Mouse (Mus musculus) gastrocnemius, postnatal 10 days (tissue): ENCODE data around the gene Kif3c. TPM values are rescaled to one million over a fixed set of nuclear protein-coding genes. Genes with fewer than 3 reads are reported as not detected.

Experiments used
- DNase-seq: peaks from one replicate; pipeline ENCODE4 v3.0.0; 2021; ENCODE audit warnings: mixed read lengths
- long read RNA-seq, 2 experiments: library from polyadenylated mRNA; stranded (forward); transcript quantifications; one replicate each; pipeline ENCODE4 v2.0.0; 2021
- total RNA-seq, 2 experiments: library from RNA; stranded (reverse); gene quantifications; 2 replicates each; pipeline ENCODE4 v1.2.3; 2021

The Kif3c gene
- 10 to 100 TPM in 1 of 2 experiments, 1 to 10 TPM in 1; 9.9 to 10.7 TPM for total RNA-seq
- long read RNA-seq, experiment 1, full-length matches to known transcripts = 16 of 20 reads
- long read RNA-seq, experiment 1, partial matches to known transcripts = 1 of 20 reads
- long read RNA-seq, experiment 1, other reads (novel, unspliced or antisense) = 3 of 20 reads
- long read RNA-seq, experiment 2, full-length matches to known transcripts = 11 of 20 reads
- long read RNA-seq, experiment 2, partial matches to known transcripts = 0 of 20 reads
- long read RNA-seq, experiment 2, other reads (novel, unspliced or antisense) = 9 of 20 reads

DNA sequence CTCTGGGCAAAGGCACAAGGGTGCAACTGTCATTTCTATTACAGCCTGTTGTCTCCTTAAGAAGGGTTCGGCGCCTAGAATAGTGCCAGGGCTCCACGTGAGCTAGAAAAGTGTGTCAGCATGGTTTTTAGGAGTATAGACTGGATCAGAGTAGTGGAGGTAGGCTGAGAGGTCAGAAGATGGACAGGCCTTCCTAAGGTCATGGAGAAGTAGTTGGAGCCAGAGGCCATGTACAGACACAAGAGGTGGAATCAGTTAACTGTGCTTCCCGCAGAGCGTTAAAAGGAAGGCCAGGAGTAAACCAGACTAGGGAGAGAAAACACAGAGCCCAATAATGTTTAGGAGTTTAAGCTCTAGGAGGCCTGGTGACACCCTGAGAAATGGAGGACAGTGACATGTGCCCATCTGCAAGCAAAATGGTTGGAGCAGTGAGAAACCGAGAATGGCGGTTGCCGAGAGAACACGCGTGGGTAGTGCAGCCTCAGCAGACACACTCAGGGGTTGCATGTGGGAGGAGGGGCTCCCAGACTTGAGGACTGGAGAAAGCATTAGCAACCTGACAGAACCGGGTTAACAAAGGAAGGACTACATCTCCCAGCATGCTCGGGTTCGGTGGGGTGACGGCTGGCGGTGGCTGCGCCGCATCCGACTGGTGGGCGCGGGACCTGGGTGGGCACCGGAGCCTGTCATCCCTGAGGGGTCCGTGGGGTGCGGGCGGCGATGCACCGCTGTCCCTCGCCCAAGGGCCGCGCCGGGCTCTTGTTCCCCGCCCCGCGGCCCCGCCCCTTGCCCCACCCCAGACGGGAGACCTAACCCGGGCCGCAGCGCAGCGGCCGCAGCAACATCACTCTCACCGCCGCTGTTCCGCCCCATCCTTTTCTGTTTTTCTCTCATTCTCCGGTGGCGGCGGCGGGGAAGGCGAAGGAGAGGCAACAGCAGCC lies at the start of gene Kif3c:
Gene Kif3c, plus strand, starts transcription at position 625 of the 941 bp plus-strand sequence.
- peak; percentile 62 for DNase-seq

DNA sequence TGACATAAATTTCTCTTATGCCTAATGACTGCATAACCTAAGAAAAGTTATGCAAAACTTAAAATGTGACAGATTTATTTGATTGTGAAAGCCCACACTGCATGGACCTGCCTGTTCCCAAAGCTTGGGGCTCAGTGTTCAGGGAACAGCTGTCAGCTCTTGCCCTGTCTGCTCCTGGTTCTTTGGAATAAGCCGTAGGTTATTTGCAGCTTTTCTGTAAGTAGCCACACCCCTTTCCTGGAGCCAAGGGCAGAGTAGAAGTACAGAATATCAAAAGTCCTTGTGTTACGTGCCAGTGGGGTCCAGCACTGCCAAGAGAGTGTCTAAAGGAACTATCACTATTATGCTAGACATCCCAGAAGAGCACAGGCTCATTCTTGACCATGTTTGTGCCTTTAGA lies 48.8 kb upstream of the Kif3c start:
- DNase-seq = peak; percentile 24

DNA sequence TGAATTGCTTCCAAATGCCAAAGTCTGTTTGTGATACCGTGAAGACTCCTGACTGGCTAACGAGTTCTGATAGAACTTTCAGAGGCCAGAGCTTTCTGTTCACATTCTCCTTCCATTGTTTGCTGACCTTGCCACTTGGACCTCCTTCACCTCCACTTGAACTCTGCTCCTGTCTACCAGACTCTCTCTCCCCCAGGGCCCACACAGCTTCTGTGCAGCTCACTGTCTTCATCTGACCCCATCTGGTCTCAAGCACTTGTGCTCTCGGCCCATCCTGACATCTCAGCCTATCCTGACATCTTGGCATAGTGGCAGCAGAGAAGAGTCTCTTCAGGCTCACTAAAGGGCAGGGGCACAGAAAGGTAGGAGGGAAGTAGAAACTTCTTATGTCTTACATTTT lies 48.0 kb upstream of the Kif3c start:
- DNase-seq = no peak

DNA sequence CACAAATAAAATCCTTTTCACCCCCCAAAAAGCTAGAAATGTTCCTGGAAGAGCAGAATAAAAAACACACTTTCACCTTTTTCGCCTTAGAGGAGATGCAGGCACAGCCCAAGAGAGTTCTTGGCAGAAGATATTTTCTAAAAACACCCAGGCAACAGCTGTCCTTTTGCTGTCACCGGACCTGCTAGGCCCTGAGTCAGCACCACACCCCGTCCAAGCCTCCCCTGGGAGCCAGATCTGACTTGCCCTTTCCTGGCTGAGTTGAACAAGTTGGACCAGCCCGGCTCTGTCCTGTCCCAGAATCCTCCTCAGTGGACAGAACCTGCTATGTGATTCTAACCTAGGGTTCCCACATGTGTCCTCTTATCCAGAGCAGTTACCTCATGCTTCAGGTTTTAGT lies 45.6 kb upstream of the Kif3c start:
- DNase-seq = peak; percentile 74

DNA sequence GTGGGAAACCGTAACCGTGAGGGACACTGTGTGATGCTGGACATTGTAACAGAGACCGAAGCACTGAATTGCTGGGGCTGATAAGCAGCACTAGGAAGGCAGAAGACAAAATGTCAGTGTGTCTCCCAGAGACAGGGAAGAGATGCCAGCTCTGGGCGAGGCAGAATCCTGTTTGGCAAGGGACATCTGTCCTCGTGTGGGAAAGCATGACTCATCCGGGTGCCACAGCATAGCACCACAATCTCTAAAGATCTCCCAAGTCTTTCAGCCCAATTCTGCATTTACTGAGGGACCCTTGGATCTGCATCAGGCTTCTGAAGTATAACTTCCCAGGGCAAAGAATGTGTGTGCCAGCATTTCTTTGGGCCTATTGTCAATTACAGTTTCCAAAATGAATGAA lies 41.7 kb upstream of the Kif3c start:
- peak; percentile 35 for DNase-seq

DNA sequence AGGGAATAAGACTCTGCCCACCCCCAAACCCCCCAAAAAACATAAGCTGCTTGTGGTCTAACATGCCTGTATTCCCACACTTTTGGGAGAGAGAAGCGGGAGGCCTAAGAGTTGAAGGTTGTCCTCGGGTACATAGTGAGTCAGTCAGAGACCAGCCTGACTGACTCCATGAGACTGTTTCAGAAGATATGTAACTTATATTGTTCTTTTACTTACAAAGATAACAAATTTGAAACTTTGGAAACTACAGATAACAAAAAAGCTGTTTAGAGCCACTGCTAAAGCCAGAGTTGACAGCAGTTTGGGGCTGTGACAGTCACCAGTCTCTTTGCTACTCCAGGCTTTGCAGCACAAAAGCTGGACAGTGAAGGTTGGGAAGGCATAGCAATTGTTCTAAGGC lies 39.7 kb upstream of the Kif3c start:
- no peak for DNase-seq

DNA sequence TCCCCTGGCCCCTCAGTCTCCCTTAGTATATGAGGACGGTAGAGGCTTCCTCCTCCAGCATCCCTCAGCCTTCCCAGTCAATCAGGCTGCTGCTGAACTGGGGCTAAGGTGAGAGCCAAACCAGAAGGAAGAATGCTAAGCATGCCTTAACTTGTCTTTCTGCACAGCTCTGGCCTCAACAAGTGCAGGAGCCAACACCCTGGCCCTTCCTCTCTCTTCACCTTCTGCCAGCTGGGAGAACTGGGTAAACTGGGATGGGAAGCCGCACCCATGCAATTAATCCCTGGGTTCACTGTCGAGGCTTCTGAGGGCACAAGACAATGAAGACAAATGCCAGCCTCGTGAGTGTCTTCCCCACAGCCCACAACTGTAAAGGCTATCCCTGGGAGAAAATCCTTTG lies 35.3 kb upstream of the Kif3c start:
- DNase-seq = no peak

DNA sequence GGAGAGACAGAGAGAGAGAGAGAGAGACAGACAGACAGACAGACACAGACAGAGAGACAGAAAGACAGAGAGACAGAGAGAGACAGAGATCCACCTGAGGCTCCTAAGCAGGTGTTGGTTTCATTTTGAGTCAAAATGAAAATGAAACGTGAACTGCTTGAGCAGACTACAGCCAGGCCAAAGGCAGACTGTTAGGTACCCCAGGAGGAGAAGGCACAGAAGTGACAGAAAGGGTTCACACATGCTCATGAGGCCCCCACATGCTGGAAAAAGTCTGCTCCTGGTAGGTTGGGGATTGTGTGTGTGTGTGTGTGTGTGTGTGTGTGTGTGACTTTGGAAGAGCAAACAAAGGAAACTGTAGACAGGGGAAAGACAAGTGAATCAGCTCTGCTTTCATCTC lies 26.0 kb upstream of the Kif3c start:
- no peak for DNase-seq

DNA sequence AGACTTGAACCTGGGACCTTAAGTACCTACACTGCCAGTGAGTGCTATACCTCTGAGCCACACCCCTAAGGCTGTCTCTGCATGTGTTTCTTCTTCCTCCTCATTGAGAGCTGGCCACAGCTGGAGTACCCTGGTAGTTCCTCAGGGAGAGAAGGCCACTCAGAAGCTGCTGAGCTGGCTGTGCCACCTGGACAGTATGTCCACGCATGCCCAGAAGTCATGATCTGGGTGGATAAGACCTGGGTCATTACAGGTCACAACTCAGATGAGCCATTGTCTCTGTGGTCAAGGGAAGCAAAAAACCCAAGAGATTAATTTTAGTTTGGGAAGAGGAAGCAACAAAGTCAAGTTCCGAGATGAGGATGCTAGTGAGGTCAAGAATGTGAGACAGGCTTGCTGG lies 20.8 kb upstream of the Kif3c start:
- no peak for DNase-seq

DNA sequence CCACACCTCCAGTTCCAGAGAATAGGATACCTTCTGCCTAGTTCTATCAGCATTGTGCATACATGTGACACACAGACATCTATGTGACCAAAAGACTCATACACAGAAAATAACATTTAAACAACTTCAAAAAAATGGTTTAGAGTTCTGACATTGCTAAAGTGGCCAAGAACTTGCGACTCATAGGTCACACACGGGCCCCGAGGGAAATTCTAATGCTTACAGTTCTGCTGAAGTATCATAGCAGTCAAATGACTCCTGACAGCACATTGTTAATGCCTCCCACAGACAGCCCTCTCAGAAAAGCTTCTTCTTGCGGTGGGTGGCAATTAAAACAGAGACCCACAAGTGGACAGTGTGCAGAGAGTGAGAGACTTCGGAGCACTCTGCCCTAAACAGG lies 19.9 kb upstream of the Kif3c start:
- DNase-seq = no peak

DNA sequence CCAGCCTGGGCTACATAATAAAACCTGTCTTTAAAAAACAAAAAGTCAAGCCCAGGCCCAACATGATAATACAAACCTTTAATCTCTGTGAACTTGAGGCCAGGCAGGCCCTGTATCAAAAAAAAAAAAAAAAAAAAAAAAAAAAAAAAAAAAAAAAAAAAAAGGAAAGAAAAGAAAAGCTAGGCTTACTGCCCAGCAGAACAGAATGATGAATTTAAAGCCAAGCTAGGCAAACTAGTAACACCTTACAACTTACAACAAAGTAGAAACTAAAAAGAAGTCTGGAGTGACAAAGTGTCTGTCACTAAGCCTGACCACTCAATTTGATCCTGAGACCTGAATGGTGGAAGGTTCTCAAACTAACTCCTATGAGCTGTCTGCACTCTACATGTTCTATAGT lies 17.2 kb upstream of the Kif3c start:
- no peak for DNase-seq

DNA sequence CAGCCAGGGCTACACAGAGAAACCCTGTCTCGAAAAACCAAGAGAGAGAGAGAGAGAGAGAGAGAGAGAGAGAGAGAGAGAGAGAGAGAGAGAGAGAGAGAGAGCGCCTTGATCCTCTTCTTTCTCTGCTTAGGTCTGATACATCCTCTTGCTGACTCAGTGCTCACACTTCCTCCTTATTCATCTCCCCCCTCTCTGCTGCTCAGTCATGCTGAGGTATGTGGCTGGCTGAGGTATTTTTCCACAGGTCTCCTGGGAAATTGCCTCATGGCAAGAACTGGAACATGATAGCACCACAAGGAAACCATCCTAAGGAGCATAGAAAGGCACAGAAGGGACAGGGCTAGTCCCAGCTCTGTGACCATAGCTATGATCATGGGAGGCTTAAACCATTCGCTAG lies 15.5 kb upstream of the Kif3c start:
- DNase-seq = no peak

DNA sequence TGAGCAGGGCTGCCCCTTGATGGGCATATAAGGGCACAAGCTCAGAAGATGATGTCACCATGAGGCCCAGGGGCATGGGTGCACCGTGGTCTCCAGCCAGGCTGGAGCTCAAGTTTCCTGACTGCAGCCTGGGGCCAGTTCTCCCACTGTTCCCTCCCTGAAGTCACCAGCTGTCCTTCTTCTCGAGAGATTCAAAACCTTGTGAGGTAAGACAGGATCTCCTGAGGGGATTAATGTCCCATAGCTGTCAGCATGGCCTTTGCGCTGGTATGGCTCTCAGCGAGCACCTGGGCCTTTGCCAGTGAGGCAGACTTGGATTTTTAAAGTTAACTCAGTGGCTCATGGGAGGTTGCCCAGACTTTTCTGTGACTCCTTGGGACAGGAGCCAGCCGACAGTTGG lies 14.8 kb upstream of the Kif3c start:
- peak; percentile 59 for DNase-seq

DNA sequence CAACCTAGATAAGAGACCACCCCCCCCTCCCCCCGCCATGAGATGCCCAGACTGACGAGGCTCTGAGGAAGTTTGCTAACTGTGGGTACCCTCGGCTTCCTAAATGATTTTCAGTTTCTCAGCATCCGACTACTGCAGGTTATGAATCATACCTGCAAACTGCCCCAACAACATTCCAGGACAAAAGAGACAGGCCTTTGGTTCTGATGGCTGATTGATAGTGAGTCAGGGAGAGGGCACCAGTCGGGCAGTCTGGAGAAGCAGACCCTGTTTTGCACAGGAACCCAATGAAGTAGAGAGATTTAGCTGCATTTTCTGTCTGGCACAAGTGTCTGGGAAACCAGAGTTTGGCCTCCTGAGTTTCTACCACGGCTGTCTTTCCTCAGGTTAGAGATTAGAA lies 12.7 kb upstream of the Kif3c start:
- DNase-seq = no peak

DNA sequence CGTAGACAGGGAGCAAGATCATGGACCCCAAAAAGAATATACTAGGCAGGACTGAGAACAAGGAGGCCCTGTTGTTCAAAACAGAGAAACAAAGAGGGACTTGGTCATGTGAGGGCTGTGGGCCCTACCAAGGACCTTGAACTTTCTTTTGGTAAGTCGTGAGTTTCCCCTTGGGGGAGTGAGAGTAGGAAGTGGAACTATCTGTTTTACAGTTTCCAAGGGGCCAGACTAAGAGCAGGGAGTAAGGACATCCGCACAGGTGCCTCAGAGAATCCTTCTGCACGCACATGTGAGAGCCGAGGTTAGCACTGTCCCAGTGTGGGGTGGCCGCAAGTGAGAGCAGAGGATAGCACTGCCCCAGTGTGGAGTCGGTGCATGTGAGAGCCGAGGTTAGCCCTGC lies 9.9 kb upstream of the Kif3c start:
- DNase-seq = no peak

DNA sequence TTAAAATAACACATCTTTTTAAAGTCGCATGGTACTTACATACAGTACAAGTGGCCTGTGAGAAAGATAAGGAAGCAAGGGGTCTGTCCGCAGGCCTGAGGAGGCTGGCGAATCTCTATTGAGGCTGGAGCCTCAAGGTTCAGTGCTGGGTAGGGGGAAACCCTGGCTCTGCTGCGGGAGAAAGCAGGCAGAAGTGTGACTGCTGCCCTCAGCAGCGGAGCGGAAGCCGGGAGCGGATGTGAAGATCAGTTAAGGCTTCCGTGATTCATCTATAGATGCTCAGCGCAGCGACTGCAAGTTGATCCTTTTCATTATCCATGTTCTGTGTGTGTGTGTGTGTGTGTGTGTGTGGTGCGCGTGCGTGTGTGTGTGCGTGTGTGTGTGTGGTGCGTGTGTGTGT lies 8.1 kb upstream of the Kif3c start:
- DNase-seq = no peak

DNA sequence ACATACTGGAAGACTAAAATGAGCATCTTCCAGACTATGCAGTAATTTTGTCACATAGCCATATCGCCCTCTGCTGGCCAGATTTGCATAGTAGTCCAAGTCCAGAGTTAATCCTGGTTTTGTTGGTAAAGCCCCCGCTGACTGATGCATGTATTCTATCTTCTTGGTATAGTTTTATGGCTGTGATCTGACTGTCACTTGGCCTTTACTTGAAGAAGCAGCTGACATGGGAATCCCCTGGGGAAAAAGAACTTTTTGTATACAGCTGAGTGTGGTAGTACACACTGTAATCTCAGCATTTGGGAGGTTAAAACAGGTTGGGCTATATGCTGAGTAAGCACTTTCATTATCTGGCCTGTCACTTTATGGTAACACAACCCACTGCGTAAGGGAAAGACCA lies 5.6 kb upstream of the Kif3c start:
- DNase-seq = peak; percentile 83

DNA sequence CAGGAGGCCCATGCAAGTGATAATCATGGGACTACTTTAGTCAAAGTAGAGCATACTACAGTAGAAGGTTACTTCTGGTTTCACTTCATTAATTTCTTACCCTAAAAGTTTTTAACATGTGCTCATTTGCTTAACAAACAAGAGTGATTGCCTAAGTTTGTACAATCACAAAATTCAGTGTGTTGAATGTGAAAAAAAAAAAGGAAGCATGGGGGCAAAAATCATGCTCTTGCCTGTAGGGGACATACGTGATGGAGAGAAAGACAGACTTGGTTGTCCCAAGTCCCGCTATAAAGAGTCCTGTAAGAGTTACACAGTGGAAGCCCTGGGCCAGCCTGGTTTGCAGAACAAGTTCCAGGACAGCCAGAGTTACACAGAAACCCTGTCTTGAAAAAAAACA lies 4.9 kb upstream of the Kif3c start:
- DNase-seq = no peak

DNA sequence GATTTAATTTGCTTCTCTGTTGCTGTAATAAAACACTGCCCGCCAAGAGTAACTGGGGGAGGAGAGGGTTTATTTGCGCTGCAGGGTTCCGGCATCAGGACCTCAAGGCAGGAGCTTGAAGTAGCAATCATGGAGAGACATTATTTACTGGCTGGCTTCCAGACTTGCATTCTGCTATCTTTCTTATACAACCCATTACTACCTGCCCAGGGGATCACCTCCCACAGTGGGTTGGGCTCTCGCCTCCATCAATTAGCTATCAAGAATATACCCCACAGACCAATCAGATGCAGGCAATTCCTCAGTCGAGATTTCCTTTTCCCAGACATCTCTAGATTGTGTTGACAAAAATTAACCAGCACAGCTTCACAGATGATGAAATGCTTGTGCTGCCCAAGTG lies 856 bp upstream of the Kif3c start:
- no peak for DNase-seq

DNA sequence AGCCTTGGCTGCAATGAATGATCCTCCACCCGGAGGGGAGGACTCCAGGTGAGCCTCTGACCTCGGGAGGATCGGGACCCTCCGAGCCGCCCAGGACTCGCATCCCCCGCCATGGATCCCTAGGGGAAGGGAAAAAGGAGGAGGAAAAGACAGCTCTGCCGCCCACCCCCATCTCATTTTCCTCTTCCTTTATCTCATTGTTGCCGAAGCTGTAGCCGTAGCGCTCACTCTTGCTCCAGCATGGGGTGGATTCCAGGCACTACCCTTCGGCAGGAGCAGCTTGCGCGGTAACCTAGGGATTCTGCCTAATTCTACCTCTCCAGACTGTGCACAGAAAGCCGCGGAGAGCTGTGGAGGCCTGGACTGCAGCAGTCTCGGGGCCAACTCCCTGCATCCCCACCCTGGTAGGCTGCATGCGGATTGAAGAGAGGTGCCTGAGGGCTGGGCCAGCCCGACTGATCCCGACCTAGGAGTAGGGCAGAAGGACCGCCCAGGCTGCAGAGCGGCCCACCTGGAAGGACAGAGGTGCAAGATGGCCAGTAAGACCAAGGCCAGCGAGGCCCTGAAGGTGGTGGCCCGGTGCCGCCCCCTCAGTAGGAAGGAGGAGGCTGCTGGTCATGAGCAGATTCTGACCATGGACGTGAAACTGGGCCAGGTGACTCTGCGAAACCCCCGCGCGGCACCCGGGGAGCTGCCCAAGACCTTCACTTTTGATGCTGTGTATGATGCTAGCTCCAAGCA lies 687 bp downstream of the Kif3c start:
- DNase-seq = no peak

DNA sequence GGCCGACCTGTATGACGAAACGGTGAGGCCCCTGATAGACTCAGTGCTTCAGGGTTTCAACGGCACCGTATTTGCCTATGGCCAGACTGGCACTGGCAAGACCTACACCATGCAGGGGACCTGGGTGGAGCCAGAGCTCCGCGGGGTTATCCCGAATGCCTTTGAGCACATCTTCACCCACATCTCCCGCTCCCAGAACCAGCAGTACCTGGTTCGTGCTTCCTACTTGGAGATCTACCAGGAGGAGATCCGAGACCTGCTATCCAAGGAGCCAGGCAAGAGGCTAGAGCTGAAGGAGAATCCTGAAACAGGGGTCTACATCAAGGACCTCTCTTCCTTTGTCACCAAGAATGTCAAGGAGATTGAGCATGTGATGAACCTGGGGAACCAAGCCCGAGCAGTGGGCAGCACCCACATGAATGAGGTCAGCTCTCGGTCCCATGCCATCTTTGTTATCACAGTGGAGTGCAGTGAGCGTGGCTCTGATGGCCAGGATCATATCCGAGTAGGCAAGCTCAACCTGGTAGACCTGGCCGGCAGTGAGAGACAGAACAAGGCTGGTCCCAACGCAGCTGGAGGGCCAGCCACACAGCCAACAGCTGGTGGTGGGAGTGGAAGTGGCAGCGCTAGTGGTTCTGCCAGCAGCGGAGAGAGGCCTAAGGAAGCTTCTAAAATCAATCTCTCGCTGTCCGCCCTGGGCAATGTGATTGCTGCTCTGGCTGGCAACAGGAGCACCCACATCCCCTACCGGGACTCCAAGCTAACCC lies 1.4 kb downstream of the Kif3c start:
- no peak for DNase-seq

DNA sequence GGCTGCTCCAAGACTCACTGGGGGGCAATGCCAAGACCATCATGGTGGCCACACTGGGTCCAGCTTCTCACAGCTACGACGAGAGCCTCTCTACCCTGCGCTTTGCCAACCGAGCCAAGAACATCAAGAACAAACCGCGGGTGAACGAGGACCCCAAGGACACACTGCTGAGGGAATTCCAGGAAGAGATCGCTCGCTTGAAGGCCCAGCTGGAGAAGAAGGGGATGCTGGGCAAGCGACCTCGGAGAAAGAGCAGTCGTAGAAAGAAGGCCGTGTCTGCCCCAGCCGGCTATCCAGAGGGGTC lies 2.0 kb downstream of the Kif3c start:
- no peak for DNase-seq

DNA sequence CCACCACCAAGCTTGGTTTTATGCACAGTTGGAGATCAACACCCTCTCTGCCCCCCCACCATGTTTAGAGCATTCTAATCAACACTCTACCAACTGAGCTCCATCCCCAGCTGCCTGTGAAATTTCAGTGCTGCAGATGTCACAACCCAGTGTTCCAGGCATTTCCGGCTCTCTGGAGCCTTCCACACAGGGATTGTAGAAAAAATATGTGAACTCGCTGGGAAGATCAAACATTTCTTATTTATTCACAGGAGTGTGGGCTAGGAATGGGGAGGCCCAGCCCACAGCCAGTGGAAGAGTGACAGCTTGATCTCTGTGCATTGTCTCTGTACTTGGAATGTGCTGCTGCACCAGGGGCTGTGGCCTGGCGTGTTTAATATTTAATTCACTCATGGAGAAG lies 3.8 kb downstream of the Kif3c start:
- no peak for DNase-seq
